Mouse (Mus musculus): ENCODE results near the gene Osgin1.

Gene Osgin1

GRCm38 (mm10) chr8:119433582-119434174 is at the start of gene Osgin1:
Gene Osgin1, plus strand, starts transcription at chr8:119434124.
- in situ Hi-C loops (cut with MseI, MboI), result no loop called here

GRCm38 (mm10) chr8:119384478-119384877 is 49.4 kb upstream of the Osgin1 start:
- in situ Hi-C loops (cut with MseI, MboI), result loop anchor here (5.0 to 10.0 kb wide), 3 partner anchors 70 to 160 kb away; no protein-coding TSS in a partner anchor

- in situ Hi-C loops (cut with MseI, MboI), result loop anchor here in 1 of 2 experiments (10.0 kb wide), 2 partner anchors 71 to 161 kb away; no protein-coding TSS in a partner anchor
Observed at GRCm38 (mm10) chr8:119385854-119386253, 48.1 kb upstream of the Osgin1 start.

- in situ Hi-C loops (cut with MseI, MboI), result loop anchor here in 1 of 2 experiments (10.0 kb wide), 2 partner anchors 72 to 162 kb away; no protein-coding TSS in a partner anchor
Observed at GRCm38 (mm10) chr8:119386988-119387387, 46.9 kb upstream of the Osgin1 start.

- in situ Hi-C loops (cut with MseI, MboI), result no loop called here
Observed at GRCm38 (mm10) chr8:119394097-119394496, 39.8 kb upstream of the Osgin1 start.

GRCm38 (mm10) chr8:119394524-119395026 is 39.3 kb upstream of the Osgin1 start, which contains the start of gene Mlycd:
Gene Mlycd, plus strand, starts transcription at chr8:119394878.
- in situ Hi-C loops (cut with MseI, MboI), result no loop called here

GRCm38 (mm10) chr8:119395072-119395950 is 38.6 kb upstream of the Osgin1 start:
- in situ Hi-C loops (cut with MseI, MboI), result no loop called here

- in situ Hi-C loops (cut with MseI, MboI), result no loop called here
Observed at GRCm38 (mm10) chr8:119398558-119398957, 35.4 kb upstream of the Osgin1 start.

GRCm38 (mm10) chr8:119399255-119399654 is 34.7 kb upstream of the Osgin1 start:
- in situ Hi-C loops (cut with MseI, MboI), result no loop called here

GRCm38 (mm10) chr8:119400122-119400671 is 33.7 kb upstream of the Osgin1 start:
- in situ Hi-C loops (cut with MseI, MboI), result no loop called here

GRCm38 (mm10) chr8:119400904-119401303 is 33.0 kb upstream of the Osgin1 start:
- in situ Hi-C loops (cut with MseI, MboI), result no loop called here

- in situ Hi-C loops (cut with MseI, MboI), result no loop called here
Observed at GRCm38 (mm10) chr8:119403912-119404311, 30.0 kb upstream of the Osgin1 start.

GRCm38 (mm10) chr8:119404648-119405047 is 29.3 kb upstream of the Osgin1 start:
- in situ Hi-C loops (cut with MseI, MboI), result no loop called here

GRCm38 (mm10) chr8:119408311-119408710 is 25.6 kb upstream of the Osgin1 start:
- in situ Hi-C loops (cut with MseI, MboI), result no loop called here

- in situ Hi-C loops (cut with MseI, MboI), result loop anchor here (5.0 kb wide), 1 partner anchor 85 kb away; no protein-coding TSS in a partner anchor
Observed at GRCm38 (mm10) chr8:119412037-119412734, 21.7 kb upstream of the Osgin1 start.

GRCm38 (mm10) chr8:119412735-119413498 is 21.0 kb upstream of the Osgin1 start:
- in situ Hi-C loops (cut with MseI, MboI), result loop anchor here (5.0 kb wide), 1 partner anchor 84 kb away; no protein-coding TSS in a partner anchor

GRCm38 (mm10) chr8:119413605-119414004 is 20.3 kb upstream of the Osgin1 start:
- in situ Hi-C loops (cut with MseI, MboI), result loop anchor here (5.0 kb wide), 1 partner anchor 84 kb away; no protein-coding TSS in a partner anchor

GRCm38 (mm10) chr8:119420318-119420717 is 13.6 kb upstream of the Osgin1 start:
- in situ Hi-C loops (cut with MseI, MboI), result no loop called here

- in situ Hi-C loops (cut with MseI, MboI), result no loop called here
Observed at GRCm38 (mm10) chr8:119421603-119422122, 12.3 kb upstream of the Osgin1 start.

GRCm38 (mm10) chr8:119422123-119422711 is 11.7 kb upstream of the Osgin1 start:
- in situ Hi-C loops (cut with MseI, MboI), result no loop called here

All from mouse trophoblast stem cell (cell line).